Mouse (Mus musculus): ENCODE results near the gene B4gat1.

The B4gat1 gene

DNA sequence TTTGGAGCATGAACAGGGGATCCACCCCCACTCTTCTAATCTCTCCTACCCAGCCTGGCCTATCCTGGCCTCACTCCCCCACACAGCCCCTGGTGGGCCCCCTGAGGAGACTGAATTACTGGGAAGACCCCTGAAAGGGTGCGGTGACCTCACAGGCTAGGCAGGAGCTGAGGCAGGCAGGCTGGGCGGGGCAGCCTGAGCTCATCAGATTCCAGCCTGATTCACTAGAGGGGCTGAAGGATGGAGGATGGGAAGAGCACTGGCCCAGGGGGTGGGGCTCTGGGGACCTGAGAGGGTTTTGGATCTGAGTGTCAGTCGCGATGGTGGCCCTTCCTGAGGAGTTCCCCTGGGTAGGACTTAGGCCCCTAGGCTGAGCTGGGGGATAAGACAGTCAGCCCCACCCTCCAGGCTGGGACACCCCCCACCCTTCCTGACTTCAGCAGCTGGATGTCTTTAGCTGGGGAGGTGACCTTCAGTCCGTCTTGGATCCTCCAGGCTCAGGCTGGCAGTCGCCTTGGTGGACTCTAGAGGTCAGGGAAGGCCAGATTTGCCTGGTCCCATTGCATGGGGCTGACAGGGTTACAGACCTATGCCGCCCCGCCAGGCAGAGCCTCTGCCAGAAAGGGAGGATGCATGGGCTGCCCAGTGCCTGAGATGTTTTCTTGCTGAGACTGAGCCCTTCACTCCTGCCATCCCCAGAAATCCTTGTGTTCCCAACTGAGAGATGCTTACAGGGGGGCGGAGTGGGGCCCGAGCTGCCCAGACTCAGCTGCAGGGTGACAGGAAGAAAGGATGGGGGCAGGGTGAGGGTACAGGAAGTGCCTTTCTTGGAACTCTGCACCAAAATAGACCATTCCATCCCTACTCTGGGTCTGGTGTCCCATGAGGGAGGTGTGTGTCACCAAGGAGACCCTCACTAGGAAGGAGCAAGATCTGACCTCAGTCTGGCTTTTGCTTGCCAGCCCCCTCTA lies 20.5 kb downstream of the B4gat1 start:
- no peak for DNase-seq (ENCODE audit: low spot score in 2 of 2)

DNA sequence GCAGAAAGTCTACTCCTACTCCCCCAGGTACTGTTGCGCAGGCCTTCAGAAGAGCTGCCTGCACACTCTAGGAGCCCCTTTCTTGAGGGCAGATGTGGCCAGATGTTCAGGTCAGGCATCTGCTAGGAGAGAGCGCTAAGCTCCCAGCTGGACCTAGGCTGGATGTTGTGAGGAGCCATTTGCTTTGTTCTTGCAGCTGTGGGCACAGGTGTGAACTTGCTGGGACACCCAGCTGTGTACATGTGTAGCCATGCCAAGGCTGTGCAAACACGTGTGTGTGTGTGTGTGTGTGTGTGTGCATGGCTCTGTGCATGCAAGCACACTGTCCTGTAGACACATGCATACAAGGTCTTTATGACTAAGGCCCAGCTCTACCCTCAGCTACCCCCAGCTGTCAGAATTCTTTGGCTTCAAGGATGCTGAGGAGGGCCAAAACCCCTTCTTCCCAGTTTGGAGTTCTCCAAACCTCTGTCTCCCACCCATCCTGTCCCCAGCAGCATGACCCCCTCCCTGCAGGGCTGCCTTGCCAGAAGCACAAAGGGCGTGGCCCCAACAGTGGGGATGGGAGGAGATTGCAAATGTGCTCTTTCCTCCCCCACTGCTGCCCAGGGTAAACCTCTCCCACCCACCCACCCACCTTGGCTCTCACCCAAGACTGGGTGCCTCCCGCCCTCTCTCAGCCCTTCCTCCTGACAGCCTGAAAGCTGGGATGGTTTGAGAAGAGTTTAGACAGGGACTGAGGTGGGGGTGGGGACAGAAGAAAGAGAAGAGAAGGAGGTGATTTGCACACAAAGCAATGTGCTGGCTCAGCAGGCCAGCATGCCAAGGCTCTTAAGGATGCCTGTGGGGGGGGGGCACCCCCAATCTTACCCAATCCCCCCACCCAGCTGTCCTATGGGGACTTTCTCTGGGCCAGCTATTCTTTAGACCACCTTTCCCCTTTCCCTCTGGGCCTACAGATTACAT lies 22.0 kb downstream of the B4gat1 start:
- DNase-seq (ENCODE audit: low spot score in 2 of 2) = no peak

DNA sequence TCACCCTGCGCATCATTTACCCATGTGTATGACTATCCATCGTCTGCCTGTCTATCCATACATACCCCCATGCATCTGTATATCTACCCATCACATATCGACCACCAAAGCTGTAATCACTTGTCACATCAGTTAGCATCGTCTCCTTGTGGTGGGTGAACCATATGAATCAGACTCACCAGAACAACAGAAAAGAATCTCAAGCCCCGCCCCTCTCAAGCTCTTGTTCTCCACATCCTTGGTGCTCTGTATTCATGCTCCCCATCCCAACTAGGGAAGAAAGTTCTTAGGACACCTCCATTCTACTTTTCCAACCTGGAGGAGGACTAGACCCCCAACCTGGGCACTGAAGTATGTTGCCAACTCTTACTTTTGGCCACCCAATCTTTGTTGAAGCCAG lies 23.4 kb downstream of the B4gat1 start:
- no peak for DNase-seq (ENCODE audit: low spot score in 2 of 2)

DNA sequence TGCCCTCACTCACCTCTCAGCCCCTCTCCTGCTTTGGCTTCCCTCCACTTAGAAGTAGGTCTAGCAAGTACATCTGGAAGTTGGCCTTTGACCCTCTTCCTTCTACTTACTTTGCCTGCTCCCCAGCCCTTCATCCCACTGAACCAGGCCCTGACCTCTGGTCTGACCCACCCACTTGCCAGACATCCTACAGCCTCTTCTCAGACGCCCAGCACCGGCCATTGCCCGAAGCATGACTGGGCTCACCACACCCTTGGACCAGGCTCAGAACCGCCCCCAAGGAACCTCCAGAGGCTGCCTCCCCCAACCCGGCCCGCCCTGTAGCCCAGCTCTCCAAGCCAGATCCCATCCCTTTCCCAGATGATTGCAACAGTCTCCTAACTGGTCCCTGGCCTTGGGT lies 23.8 kb downstream of the B4gat1 start:
- peak in 1 of 2 experiments; percentile 71 for DNase-seq (ENCODE audit: low spot score in 2 of 2)

DNA sequence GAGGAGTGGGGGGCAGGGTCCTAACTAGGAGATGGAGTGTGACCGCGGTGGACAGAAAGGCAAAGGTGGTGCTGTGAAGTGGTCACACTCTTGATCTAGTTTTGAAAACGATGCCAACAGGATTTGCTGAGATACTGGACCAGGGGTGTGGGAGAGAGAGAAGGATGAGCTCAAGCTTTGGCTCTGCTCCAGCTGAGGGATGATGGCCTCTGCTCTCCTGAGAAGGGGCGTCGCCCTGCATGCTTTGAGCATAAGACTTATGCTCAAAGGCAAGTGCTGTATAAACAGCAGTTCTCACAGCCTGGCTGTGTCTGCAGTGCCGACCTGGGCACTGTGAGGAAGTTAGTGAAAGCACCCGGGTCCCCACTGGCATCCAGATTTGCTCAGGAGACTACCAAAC lies 26.5 kb downstream of the B4gat1 start:
- DNase-seq (ENCODE audit: low spot score in 2 of 2) = peak in 1 of 2 experiments; percentile 64

DNA sequence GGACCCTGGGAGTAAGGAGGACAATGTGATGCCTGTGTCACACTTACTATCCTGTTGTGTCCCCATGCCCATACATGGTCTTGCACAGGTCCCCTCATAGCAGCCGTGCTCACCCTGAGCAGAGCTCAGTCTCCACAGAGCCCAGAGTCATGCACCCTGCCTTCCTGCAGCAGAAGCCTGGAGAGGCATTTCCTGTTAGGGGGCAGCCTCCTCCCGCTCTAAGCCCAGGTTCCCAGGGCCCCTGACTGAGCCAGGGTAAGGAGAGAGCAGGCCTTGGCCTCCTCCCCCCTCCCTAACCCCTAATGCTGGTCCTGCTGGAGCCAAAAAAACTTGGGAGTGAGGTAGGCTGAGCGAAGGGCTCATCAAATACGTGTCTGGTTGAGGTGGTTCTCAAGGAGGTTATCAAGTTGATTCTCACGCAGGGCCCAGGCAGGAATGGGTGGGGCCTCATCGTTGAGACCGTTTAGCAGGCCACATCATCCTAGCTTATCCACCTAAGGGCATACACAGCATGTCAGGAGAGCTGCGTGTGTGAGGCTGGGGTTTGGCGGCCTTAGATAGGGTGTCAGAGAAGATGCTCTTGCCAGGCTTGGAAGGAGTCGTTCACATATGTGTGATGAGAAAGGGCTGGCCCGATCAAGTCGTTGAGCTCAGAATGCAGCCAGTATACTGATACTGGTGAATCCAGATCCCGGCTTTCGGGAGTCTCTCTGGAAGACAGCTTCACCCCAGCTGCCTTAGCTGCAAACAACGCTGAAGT lies 28.6 kb downstream of the B4gat1 start:
- DNase-seq (ENCODE audit: low spot score in 2 of 2) = no peak

DNA sequence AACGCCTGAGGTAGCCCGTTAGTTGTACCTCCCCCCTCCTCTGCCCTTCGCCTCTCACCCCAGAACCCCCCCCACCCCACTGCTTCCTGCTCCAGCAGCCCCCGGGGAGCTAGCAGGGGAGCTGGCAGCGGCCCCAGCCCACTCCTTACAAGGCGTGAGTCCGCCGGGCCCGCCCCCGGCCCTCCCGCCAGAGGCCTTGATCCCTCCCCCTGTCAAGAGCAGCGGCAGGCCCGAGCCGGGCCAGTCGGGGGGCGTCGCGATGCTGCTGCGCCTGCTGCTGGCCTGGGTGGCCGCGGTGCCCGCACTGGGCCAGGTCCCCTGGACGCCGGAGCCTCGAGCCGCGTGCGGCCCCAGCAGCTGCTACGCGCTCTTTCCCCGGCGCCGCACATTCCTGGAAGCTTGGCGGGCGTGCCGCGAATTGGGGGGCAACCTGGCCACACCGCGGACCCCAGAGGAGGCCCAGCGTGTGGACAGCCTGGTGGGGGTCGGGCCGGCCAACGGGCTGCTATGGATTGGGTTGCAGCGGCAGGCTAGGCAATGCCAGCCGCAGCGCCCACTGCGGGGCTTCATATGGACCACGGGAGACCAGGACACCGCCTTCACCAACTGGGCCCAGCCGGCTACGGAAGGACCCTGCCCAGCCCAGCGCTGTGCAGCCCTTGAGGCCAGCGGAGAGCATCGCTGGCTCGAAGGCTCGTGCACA lies 29.4 kb downstream of the B4gat1 start, which contains the start of gene Cd248:
TSS of gene Cd248 (plus strand) at position 212 of the 703 bp plus-strand sequence.
- peak in 1 of 2 experiments; percentile 55 for DNase-seq (ENCODE audit: low spot score in 2 of 2)

DNA sequence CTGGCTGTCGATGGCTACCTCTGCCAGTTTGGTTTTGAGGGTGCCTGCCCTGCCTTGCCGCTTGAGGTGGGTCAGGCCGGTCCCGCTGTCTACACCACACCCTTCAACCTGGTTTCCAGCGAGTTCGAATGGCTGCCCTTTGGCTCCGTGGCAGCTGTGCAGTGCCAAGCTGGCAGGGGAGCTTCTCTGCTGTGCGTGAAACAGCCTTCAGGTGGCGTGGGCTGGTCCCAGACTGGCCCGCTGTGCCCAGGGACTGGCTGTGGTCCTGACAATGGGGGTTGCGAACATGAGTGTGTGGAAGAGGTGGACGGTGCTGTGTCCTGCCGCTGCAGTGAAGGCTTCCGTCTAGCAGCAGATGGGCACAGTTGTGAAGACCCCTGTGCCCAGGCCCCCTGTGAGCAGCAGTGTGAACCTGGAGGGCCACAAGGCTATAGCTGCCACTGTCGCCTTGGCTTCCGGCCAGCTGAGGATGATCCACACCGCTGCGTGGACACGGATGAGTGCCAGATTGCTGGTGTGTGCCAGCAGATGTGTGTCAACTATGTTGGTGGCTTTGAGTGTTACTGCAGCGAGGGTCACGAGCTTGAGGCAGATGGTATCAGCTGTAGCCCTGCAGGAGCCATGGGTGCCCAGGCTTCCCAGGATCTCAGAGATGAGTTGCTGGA lies 30.1 kb downstream of the B4gat1 start:
- no peak for DNase-seq (ENCODE audit: low spot score in 2 of 2)

DNA sequence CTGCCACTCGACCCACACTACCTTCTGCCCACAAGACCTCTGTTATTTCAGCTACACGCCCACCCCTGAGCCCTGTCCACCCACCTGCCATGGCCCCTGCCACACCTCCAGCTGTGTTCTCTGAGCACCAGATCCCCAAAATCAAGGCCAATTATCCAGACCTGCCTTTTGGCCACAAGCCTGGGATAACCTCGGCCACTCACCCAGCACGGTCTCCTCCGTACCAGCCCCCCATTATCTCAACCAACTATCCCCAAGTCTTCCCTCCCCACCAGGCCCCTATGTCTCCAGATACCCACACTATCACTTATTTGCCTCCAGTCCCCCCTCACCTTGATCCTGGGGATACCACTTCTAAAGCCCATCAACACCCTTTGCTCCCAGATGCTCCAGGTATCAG lies 30.9 kb downstream of the B4gat1 start:
- DNase-seq (ENCODE audit: low spot score in 2 of 2) = no peak

DNA sequence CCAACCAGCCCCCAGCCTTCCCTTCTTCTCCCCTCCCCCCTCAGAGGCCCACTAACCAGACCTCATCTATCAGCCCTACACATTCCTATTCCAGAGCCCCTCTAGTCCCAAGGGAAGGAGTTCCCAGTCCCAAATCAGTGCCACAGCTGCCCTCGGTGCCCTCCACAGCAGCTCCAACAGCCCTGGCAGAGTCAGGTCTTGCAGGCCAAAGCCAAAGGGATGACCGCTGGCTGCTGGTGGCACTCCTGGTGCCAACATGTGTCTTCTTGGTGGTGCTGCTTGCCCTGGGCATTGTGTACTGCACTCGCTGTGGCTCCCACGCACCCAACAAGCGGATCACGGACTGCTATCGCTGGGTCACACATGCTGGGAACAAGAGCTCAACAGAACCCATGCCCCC lies 31.4 kb downstream of the B4gat1 start:
- DNase-seq (ENCODE audit: low spot score in 2 of 2) = no peak

DNA sequence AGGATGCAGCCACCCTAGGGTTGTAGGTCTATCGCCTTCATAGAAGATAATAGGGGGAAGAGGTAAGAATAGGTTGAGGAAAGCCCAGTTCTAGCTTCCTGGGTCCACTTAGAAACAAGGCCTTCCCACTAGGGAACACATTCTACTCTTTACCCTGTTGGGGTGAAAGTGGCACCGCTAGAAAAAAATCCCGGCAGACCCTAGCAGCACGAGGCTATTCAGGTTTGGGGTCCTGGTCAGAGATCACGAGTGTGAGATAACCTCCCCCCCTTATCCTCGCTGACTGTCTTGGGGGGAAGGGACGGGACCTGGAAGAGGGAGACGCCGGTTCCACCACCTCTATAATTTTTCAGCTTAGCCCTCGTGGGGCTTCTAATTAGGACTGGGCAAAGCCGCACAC lies 32.5 kb downstream of the B4gat1 start:
- no peak for DNase-seq (ENCODE audit: low spot score in 2 of 2)

DNA sequence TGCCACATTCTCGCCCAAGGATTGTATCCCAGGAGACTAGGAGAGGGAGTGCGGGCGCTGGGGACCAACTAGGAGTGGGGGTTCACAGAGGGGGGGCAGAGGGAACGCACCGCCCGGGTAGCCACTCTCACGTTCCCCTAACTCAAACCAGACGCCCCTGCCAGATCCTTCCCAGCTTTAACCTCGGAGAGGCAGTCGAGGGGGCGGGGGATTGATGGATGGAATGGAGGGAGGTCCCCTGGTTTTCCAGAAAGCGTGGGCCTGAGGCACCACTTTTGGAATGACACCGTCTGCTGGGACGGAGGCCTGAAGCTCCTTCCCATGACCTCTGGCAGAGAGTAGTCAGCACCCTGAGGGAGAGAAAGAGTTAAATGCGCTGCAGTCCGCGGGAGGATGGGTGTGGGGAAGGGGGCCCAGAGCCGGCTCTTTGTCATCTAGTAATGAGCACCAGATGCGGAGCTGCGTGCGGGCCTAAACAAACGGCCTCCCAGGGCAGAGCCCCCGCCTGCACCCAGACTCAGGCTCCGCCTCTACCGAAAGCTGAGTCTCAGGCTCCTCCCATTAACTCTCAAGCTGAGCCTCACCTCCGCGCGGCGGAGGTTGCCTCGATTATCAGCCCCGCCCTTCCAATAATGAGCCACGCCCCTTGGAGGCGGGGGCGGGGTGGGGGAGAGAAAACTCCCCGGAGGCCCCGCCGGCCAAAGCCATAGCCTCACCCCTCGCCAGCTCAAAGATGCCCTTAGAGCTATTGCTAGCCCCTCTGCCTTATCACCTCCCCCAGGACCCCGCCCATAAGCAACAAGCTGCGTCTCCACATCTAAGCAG lies 33.1 kb downstream of the B4gat1 start:
- peak; percentile 81 to 88 for DNase-seq (ENCODE audit: low spot score in 2 of 2)

DNA sequence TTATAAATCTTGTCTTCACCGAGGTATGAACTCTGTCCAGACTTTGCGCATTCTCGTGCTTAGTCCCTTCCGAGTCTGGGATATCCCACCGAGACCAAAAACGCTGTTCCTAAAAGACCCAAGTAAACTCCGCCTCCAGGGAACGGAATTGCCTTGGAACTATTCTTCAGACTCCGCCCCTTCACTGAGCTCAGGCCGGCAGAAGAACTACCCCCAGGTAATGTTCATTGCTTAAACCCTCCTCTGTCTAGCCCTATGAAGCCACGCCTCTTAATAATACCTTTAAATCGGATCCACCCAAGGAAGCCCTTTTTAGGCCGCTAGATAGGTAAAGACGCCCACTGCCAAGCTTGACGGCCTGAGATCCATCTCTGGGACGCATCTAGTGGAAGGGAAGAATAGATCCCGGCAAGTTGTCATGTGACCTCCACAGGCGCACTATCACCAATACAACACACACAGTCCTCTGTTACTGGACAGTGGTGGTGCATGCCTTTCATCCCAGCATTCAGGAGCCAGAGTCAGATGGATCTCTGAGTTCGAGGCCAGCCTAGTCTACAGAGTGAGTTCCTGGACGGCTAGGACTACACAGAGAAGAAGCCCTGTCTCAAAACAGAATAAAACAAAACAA lies 33.9 kb downstream of the B4gat1 start:
- DNase-seq (ENCODE audit: low spot score in 2 of 2) = no peak

DNA sequence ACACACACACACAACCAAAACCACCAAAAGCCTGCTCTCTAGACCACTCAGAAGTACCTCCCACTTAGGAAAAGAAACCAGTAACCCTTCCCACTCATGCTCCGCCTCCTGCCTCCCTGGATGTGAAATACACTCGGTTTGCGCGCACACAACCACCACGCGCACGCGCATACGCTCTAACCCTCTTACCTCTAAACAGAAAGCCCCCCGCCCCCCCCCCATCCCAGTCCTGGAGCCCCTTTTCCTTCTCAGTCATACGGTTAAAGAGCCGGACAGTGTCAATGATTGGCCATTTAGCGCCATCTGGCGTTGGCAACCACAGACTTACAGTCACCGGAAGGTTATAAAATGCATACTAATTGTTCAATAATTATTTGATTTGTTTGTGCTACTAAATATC lies 34.4 kb downstream of the B4gat1 start:
- DNase-seq (ENCODE audit: low spot score in 2 of 2) = peak in 1 of 2 experiments; percentile 45

DNA sequence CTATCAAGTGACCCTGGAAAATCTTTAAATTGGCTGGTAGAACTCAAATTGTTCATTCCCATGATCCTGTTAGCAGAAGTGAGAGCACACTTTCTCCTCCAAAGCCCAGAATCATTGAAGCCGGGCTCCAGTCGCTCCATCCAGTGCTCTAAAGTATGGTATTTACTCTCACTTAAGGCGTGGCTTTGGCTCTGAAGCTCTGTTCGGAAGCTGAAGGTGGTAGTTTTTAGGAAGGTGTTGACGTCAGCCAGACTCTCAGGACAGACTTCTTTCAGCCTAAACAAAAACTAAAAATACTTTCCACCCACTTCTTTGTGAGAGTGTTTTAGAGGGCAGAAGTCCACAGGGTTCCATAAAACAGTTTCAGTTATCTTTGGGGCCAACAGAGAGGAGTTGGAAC lies 34.9 kb downstream of the B4gat1 start:
- DNase-seq (ENCODE audit: low spot score in 2 of 2) = no peak

DNA sequence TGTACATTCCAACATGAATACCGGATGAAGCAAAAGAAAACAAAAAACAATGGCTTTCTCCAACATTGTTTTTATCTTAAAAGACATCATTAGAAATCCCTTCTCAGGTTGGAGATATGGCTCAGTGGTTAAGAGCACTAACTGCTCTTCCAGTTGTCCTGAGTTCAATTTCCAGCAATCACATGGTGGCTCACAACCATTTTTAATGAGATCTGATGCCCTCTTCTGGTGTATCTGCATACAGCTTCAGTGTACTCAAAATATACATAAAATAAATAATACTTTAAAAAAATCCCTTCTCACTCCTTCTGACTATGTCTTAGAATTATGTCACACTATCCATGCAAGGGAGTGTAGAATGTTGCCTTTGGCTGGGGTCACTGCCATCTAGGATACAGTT lies 40.7 kb downstream of the B4gat1 start:
- DNase-seq (ENCODE audit: low spot score in 2 of 2) = no peak

DNA sequence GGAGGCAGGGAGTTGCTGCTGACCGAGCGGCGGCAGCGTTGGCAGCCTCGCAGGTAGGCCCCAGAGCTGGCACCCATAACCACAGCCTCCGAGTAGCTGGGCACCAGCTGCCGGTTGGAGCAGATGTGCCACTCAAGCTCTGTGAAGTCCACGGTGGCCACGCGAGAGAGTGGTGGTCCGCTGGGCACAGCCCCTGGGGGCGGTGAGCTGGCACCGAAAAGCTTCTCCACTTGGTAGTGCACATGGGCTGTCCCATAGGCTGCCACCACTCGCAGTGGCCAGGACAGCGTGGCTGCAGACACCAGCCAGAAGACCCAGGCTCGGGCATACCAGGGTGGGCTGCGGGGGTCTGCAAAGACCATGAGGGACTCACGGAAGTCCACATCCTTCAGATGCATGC lies 43.4 kb downstream of the B4gat1 start:
- no peak for DNase-seq (ENCODE audit: low spot score in 2 of 2)

DNA sequence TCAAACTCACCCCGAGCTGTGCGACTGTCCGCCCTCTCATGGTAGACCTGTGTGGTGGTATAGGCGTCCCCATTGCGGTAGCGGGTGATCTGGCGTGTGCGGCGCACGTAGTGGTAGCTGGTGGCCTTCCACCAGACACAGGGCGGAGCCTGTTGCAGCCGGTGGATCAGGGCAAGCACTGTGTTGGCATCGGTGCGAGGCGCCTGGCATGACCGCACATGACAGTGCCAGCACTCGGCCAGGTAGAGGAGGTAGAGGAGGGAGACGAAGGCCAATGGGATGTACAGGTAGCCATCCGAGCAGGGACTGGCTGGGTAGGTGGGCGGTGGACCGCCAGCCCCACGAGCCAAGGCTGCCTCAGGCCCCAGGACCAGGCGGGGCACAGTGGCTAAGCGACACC lies 44.0 kb downstream of the B4gat1 start:
- DNase-seq (ENCODE audit: low spot score in 2 of 2) = no peak

Measured in urinary bladder, adult 18-20 months (tissue).